Mouse (Mus musculus): ENCODE measurements around the gene 1700013G24Rik. TPM values are rescaled to one million over a fixed set of nuclear protein-coding genes. Genes with fewer than 3 reads are reported as not detected.

Gene 1700013G24Rik
- polyA plus RNA-seq, 2 experiments, result not detected

DNA sequence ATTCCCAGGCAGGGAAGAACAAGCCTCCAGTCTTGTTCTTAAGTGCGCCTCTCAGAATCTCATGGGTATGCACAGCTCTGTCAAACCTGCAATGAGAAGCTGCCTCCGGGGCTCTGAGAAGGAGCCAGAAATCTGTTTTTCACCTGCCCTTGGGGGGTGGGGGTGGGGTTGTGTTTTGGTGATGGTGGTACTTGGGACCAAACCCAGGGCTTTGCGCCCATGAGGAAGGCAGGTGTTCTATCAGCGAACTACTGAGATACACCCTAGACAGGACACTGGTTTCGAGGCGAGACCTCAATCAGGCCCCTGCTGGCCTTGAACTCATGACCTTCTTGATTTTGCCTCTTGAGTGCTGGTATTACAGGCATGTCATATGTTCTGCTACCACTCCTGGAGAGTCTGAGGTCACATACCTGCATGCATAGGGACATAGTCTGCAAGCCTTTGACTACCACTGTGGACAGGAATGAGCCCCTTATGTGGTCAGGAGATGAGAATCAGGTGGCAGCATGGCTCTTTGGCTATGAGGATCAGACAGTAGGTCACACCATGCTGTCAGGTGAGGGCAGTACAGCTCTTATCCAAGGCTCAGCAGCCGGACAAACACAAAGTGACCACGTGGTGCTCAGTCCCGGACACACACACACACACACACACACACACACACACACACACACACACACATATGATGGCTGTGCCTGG is 45.9 kb downstream of the 1700013G24Rik start:
- Histone ChIP-seq H3K4me3 (ENCODE audit: insufficient read depth in 1 of 2, low read depth in 2 of 2, low read length in 2 of 2) (no peak overlapping the region), H3K9ac (replicated peaks) (no peak overlapping the region), H3K36me3 (replicated peaks; ENCODE audit: control insufficient read depth, insufficient read depth, low read depth) (no peaks in the 10 kb centered on the region), H3K9me3 (ENCODE audit: control insufficient read depth, low read length) (no peaks in the 10 kb centered on the region), H3K4me2 (ENCODE audit: low read depth) (no peak overlapping the region), H3K4me1 (replicated peaks; ENCODE audit: control insufficient read depth in 2 of 2, insufficient read depth in 2 of 2, low read length in 1 of 2) (peaks cover 0 to 3% of the 10 kb centered on the region in 2 experiments; a peak in 1 of 4 replicates), H3K27ac (no peak overlapping the region), H3K27me3 (ENCODE audit: control insufficient read depth, insufficient read depth, low read length) (no peaks in the 10 kb centered on the region)
- no peak; the same call in 1 of the 2 replicates for ATAC-seq (ENCODE audit: insufficient read depth)
- no peak for TF ChIP-seq EP300 (IDR thresholded peaks at IDR 0.05; ENCODE audit: low read depth)
- TF ChIP-seq CTCF (IDR thresholded peaks at IDR 0.05; ENCODE audit: low read depth), result no peak
- 63% methylated on average over 9 of the region's 9 CpGs for WGBS (ENCODE audit: insufficient replicate concordance)
- no peak for DNase-seq (ENCODE audit: low read depth in 3 of 3, low spot score in 3 of 3)

DNA sequence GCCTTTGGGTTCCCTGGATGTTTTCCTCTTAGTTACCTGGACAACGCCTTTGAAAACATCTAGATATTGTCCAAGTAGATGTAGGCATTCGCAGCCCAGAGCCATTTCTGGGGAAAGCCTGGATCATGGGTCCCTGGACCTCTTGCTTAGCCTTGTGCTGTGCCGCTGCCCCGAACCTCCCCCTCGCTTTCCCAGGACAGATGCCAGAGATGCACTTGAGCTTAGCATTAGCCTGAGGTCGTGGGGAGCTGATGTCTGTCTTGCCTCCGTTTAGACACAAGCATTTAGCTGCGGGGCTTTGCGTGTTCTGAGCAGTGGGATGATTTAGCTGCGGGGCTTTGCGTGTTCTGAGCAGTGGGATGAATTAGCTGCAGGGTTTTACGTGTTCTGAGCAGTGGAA is 47.1 kb downstream of the 1700013G24Rik start:
- DNase-seq (ENCODE audit: low read depth in 3 of 3, low spot score in 3 of 3) (no peak), ATAC-seq (ENCODE audit: insufficient read depth) (no peak)
- Histone ChIP-seq H3K27ac (no peak overlapping the region), H3K4me3 (ENCODE audit: insufficient read depth in 1 of 2, low read depth in 2 of 2, low read length in 2 of 2) (no peak overlapping the region), H3K9me3 (ENCODE audit: control insufficient read depth, low read length) (no peaks in the 10 kb centered on the region), H3K4me2 (ENCODE audit: low read depth) (no peak overlapping the region), H3K36me3 (replicated peaks; ENCODE audit: control insufficient read depth, insufficient read depth, low read depth) (no peaks in the 10 kb centered on the region), H3K9ac (replicated peaks) (no peak overlapping the region), H3K4me1 (replicated peaks; ENCODE audit: control insufficient read depth in 2 of 2, insufficient read depth in 2 of 2, low read length in 1 of 2) (peaks cover 0 to 3% of the 10 kb centered on the region in 2 experiments; a peak in 1 of 4 replicates), H3K27me3 (ENCODE audit: control insufficient read depth, insufficient read depth, low read length) (no peaks in the 10 kb centered on the region)
- TF ChIP-seq CTCF (IDR thresholded peaks at IDR 0.05; ENCODE audit: low read depth) (no peak), EP300 (IDR thresholded peaks at IDR 0.05; ENCODE audit: low read depth) (no peak)
- WGBS (ENCODE audit: insufficient replicate concordance), result 71% methylated on average over 12 of the region's 12 CpGs

DNA sequence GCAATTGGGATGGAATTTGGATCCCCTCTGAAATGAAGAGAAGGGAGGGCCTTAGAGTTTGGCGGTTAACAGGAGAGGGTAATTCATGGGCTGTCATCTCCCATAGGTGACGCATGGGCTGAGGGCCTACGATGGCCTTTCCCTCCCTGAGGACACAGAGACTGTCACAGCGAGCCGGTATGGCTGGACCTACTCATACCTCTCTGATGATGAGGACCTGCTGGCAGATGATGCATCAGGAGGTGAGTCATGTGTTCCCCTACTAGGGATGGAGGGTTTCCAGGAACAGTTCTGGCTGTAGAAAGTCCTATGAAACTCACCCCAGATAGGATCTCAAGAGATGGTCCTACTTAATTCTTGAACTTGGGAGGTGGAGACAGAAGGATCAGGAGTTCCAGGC is 47.9 kb downstream of the 1700013G24Rik start:
- H3K27ac ChIP-seq, result no peak overlapping the region
- DNase-seq (ENCODE audit: low read depth in 3 of 3, low spot score in 3 of 3) (no peak), ATAC-seq (ENCODE audit: insufficient read depth) (no peak)
- no peak overlapping the region for H3K4me3 ChIP-seq (ENCODE audit: insufficient read depth in 1 of 2, low read depth in 2 of 2, low read length in 2 of 2)
- H3K4me1 ChIP-seq (replicated peaks; ENCODE audit: control insufficient read depth in 2 of 2, insufficient read depth in 2 of 2, low read length in 1 of 2), result peaks cover 0 to 3% of the 10 kb centered on the region in 2 experiments; a peak in 1 of 4 replicates
- H3K36me3 ChIP-seq (replicated peaks; ENCODE audit: control insufficient read depth, insufficient read depth, low read depth), result no peaks in the 10 kb centered on the region
- TF ChIP-seq EP300 (IDR thresholded peaks at IDR 0.05; ENCODE audit: low read depth), result no peak
- TF ChIP-seq CTCF (IDR thresholded peaks at IDR 0.05; ENCODE audit: low read depth), result no peak
- H3K4me2 ChIP-seq (ENCODE audit: low read depth), result no peak overlapping the region
- no peak overlapping the region for H3K9ac ChIP-seq (replicated peaks)
- H3K27me3 ChIP-seq (ENCODE audit: control insufficient read depth, insufficient read depth, low read length), result no peaks in the 10 kb centered on the region
- no peaks in the 10 kb centered on the region for H3K9me3 ChIP-seq (ENCODE audit: control insufficient read depth, low read length)
- WGBS (ENCODE audit: insufficient replicate concordance), result 88% methylated on average over 5 of the region's 5 CpGs

DNA sequence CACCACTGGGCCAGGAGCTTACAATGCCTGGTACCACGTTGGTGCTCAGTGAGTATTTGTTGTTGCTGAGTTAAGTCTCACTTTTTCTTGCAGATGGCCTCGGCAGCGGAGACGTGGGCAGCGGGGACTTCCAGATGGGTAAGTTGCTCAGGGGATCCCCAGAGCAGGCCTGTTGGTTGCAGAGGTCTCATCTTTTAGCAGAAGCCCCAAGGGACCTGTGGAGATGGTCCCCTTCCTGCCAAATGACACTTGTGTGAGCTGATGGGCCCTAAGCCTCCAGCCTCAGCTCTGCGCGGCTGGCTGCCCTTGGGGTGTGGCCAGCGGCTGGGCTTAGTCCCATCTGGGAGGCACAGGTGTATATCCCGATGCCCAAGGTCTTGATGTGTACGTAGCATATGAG is 49.1 kb downstream of the 1700013G24Rik start:
- 76% methylated on average over 10 of the region's 10 CpGs for WGBS (ENCODE audit: insufficient replicate concordance)
- H3K4me1 ChIP-seq (replicated peaks; ENCODE audit: control insufficient read depth in 2 of 2, insufficient read depth in 2 of 2, low read length in 1 of 2), result peaks cover 0 to 3% of the 10 kb centered on the region in 2 experiments; a peak in 1 of 4 replicates
- H3K9me3 ChIP-seq (ENCODE audit: control insufficient read depth, low read length), result no peaks in the 10 kb centered on the region
- H3K36me3 ChIP-seq (replicated peaks; ENCODE audit: control insufficient read depth, insufficient read depth, low read depth), result no peaks in the 10 kb centered on the region
- no peak overlapping the region for H3K4me3 ChIP-seq (ENCODE audit: insufficient read depth in 1 of 2, low read depth in 2 of 2, low read length in 2 of 2)
- TF ChIP-seq EP300 (IDR thresholded peaks at IDR 0.05; ENCODE audit: low read depth), result no peak
- no peak for TF ChIP-seq CTCF (IDR thresholded peaks at IDR 0.05; ENCODE audit: low read depth)
- H3K27ac ChIP-seq, result no peak overlapping the region
- DNase-seq (ENCODE audit: low read depth in 3 of 3, low spot score in 3 of 3), result no peak
- ATAC-seq (ENCODE audit: insufficient read depth), result no peak
- no peak overlapping the region for H3K9ac ChIP-seq (replicated peaks)
- no peaks in the 10 kb centered on the region for H3K27me3 ChIP-seq (ENCODE audit: control insufficient read depth, insufficient read depth, low read length)
- H3K4me2 ChIP-seq (ENCODE audit: low read depth), result no peak overlapping the region

DNA sequence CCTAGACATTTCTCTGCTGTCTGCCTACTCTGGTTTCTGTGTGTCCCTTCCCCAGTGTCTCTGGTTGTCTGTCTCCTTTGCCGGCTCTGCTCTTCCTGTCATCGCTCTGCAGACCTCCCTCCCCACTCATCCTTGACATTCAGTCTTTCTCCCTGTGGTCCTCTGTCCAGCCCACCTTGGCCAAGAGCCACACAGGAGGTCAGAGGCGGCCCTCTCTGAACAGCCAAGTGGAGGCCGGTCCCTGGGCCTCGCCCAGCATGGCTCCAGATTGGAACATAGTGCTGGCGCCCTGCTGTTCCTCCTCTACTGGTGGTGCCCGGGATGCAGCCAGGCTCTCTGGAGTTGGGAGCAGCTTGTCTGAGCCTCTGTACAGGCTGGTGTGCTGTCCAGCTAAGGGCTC is 49.7 kb downstream of the 1700013G24Rik start:
- Histone ChIP-seq H3K4me3 (ENCODE audit: insufficient read depth in 1 of 2, low read depth in 2 of 2, low read length in 2 of 2) (no peak overlapping the region), H3K4me2 (ENCODE audit: low read depth) (no peak overlapping the region), H3K4me1 (replicated peaks; ENCODE audit: control insufficient read depth in 2 of 2, insufficient read depth in 2 of 2, low read length in 1 of 2) (peaks cover 0 to 3% of the 10 kb centered on the region in 2 experiments; a peak in 1 of 4 replicates), H3K27ac (no peak overlapping the region), H3K36me3 (replicated peaks; ENCODE audit: control insufficient read depth, insufficient read depth, low read depth) (no peaks in the 10 kb centered on the region), H3K9me3 (ENCODE audit: control insufficient read depth, low read length) (no peaks in the 10 kb centered on the region), H3K27me3 (ENCODE audit: control insufficient read depth, insufficient read depth, low read length) (no peaks in the 10 kb centered on the region), H3K9ac (replicated peaks) (no peak overlapping the region)
- no peak for TF ChIP-seq EP300 (IDR thresholded peaks at IDR 0.05; ENCODE audit: low read depth)
- no peak for TF ChIP-seq CTCF (IDR thresholded peaks at IDR 0.05; ENCODE audit: low read depth)
- 84% methylated on average over 7 of the region's 7 CpGs for WGBS (ENCODE audit: insufficient replicate concordance)
- no peak for DNase-seq (ENCODE audit: low read depth in 3 of 3, low spot score in 3 of 3)
- ATAC-seq (ENCODE audit: insufficient read depth), result no peak
